Mouse (Mus musculus) spleen, postnatal 0 days (tissue): ENCODE measurements around the gene Morc1. TPM values are rescaled to one million over a fixed set of nuclear protein-coding genes. Genes with fewer than 3 reads are reported as not detected.

ENCODE experiments used
- polyA plus RNA-seq: library from polyadenylated mRNA; unstranded; fragments of >200 nt; fragmentation: Nextera tagmentation; extraction: Ambion mirVana; gene quantifications from 2 replicates; pipeline ENCODE4 v1.2.1, GENCODE M21; 2015

The Morc1 gene
- polyA plus RNA-seq: not detected in 2 replicates

GRCm38 (mm10) chr16:48431027-48431426 is at the start of gene Morc1:
Gene Morc1, plus strand, starts transcription at chr16:48431237.

GRCm38 (mm10) chr16:48412246-48412645 is 18.8 kb upstream of the Morc1 start, which contains the start of gene Gm5485:
Gene Gm5485, minus strand, starts transcription at chr16:48412416.

Other genes starting within 250 kb of the Morc1 start
- gene Dppa4, start 147.5 kb upstream of the Morc1 start, polyA plus RNA-seq: 0.18 TPM in 1 of 2 replicates, not detected in the other
- gene Dppa2, start 127.3 kb upstream of the Morc1 start, polyA plus RNA-seq: not detected in 2 replicates
- not detected in 2 replicates for gene Gm5485, start 18.8 kb upstream of the Morc1 start, polyA plus RNA-seq